Mouse (Mus musculus) erythroblast, adult 5-6 weeks (primary cell): ENCODE measurements around the gene Fam167b. TPM values are rescaled to one million over a fixed set of nuclear protein-coding genes. Genes with fewer than 3 reads are reported as not detected.

Experiments
- ATAC-seq: replicated peaks from 2 replicates; pipeline ENCODE4 v1.8.0; 2016; ENCODE audit warnings: moderate number of reproducible peaks, mild to moderate bottlenecking, moderate TSS enrichment, inconsistent platforms; ENCODE audit not compliant: poor library complexity, low FRiP score, severe bottlenecking
- total RNA-seq, 2 experiments: library from RNA; stranded (forward) in 1 of 2; stranded (reverse) in 1 of 2; fragments of 150-400 nt in 1 of 2; fragments of 200-764, 138-1000 nt in 1 of 2; gene quantifications; 2 replicates each; pipeline versions ENCODE4 v1.2.3 to v1.2.4; 2015 to 2017; ENCODE audit warnings: low replicate concordance in 2 of 2

Gene Fam167b
- total RNA-seq, 2 experiments from 2014 or later: not detected

DNA sequence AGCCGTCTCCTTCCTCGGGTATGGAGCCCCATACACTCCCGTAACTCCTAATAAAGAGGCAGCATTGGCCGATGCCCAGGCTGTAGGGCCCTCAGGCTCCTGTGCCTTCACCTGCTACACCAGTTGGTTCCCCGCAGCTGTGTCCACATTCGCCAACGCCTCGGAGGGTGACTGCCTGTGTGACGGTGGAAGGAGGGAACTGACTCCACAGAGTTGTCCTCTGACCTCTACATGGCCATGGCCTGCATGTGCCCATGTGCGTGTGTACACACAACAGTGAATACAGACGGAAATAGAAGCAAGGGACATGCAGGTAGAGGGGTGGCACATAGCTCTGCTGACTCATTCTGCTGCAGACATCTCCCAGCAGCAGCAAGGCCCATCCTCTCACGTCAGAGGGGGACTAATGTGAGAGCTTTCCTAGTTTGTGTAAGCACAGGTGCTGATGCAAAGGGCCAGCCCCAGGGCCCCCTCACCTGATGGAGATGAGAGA, 30.8 kb upstream of the Fam167b start:
- no peak; the same call in 1 of the 2 replicates for ATAC-seq

DNA sequence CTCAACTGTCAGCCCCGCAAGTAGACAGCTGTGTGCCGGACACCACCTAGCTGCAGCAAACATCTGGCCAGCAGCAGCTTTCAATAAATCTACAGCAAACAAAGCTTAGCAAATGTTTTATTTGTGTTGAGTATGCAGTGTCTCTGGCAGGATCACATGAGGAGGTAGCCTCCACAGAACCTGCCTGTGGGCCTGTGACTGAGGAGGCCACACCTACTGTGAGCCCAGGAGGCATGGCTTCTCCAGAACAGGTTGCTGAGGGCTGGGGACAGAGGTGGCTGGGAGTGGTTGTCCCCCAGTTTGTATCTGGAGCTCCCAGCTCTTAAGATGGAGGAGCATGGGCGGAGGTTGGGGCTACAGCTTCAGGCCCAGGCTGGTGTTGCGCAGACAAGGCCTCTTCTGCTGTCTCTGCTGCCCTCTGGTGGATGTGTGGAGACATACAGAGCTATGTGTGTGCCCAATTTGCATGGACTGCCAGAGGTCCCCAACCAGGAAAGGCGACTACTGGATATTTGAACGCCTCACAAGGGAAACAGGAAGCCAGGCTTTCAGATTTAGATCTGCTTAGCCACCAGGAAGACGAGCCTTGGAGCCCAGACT, 30.2 kb upstream of the Fam167b start:
- peak; percentile 91 for ATAC-seq

DNA sequence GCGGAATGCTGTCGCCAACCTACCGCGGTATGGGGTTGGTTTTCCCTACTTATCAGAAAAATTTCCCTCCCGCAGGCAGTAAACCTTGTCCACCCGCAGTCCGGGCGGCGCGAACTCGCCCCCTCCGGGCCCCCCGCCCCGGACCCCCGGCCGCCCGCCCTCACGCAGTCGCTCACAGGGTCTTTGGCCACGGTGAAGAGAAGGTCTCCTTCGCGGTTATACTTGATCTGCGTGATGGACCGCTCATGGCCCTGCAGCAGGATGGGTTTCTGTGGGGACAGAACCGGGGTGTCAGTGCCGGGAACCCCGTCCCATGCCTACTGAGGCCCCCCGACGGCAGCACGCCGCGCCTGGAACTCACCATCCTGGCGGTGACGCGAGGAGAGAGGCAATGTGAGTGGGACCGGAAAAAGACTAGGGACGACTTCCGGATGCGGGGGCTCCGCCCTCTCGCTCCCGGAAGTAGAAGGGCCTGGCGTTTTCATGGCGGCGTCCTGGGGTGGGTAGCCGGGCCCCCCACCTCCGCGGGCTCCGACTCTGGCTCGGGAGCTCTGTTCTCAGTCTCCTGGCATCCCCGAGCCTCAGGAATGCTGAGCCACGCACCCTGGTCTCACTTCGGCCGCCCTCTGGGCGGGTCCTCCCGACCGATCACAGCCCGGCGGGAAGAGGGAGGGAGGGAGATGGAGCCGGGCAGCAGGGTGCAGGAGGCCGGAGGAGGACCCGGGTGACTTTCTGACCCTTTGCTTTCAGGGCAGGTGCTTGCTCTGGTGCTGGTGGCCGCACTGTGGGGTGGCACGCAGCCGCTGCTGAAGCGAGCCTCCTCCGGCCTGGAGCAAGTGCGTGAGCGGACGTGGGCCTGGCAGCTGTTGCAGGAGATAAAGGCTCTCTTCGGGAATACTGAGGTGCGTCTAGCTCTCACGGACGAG, 22.1 kb upstream of the Fam167b start, which contains the start of the genes Eif3i and Tmem234:
Eif3i (minus strand) TSS at position 416 of the 926 bp plus-strand sequence.
Tmem234 (plus strand) TSS at position 436 of the 926 bp plus-strand sequence.
- ATAC-seq: peak; percentile 92

DNA sequence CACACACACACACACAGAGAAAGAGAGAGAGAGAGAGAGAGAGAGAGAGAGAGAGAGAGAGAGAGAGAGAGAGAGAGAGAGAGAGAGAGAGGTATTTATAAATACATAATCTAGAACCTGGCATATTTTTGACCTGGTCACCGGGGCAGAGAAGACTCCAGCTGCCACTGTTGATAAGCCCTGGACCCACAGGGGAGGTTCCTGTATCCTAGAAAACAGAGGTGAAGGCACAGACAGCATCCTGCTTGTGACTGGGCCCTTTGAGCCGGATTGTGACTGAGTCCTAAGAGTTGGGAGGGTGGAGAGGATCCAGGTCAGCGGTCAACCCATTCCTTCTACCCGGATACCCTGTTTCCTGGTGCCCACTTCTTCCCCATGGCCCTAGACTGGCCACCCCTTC, 10.5 kb upstream of the Fam167b start:
- peak; percentile 89 for ATAC-seq

DNA sequence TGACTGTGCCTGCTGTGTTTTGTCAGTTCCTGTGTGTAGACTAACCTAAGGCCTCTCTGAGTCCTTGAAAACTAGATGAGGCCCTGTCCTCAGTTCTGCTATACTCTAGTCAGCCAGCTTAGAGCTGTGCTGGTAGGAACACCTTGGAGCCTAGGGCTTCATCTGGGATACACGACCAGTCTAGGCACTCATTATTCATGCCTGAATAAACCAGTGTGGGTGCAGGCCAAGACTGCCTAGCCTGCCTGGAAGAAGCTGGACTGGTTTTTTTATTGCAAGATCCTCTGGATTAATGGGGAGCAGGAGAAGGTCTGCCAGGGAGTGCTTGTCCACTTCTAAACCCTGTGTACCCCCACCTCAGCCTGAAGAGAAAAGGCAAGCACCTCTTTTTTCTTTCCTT, 8.6 kb upstream of the Fam167b start:
- no peak for ATAC-seq

DNA sequence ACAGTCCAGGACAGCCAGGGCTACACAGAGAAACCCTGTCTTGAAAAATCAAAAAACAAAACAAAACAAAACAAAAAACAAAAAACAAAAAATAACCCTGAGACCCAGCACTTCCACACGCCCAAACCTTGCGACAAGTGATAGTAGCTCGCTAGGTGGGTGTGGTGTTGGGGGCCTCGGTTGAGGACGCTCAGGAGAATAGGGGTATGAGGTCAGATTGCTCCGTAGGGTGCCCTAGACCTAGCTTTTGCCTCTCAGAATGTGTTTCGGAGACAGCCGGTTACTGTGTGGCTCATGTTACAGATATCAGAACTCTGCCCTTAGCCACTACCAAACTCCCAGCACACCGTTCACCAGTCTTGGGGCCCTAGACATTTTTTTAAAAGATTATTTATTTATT, 7.4 kb upstream of the Fam167b start:
- ATAC-seq: no peak

DNA sequence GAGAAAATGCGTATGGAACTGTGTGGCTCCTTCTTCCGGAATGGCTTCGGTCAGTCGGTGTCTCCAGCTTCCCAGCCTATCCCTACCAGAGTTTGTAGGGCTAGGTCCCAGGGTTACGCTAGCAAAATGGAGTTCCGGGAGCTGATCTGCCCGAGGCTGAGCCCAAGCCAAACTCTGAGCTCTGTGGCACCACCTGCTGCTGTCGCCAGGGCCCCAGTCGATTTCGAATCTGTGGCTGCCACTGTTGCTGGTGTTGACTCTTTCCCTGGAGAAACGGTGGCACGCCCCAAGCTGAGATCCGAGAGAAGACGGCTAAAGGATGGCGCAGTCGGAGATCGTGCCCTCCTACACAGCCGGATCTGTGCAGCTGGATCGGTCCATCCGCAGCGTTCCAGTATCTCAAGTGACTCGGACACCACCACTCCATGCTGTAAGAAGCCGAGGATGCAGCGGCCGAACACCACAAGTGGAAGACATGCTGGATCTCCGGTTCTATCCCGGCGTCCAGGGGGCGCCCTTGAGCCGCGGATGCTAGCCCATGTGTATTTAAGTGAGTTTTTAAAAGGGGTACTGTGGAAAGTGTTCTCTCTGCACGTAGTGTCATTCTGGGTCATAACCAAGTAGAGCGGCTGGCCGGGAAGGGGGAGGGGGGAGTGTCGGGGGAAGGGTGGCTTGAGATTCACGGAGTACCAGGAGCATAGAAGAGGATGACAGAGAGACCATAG, 6.7 kb upstream of the Fam167b start:
- ATAC-seq: peak; percentile 73

DNA sequence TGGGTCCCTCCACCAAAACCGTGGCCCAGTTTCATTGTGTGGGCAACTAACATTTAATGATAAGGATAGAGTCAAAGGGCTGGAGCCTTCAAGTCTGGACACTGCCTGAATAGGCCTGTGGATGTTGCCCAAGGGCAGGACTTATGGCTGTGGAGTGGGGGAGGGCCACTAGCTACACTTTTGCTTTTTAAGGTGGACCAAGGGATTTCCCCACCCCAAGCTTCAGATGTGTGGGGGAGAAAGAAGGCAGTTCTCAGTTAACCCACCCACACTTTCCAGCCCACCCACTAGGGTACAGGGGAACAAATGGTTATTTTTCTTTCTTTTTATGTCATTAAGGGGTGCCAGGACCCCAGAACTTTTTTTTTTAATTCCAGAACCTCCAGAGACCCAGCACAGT, 6.0 kb upstream of the Fam167b start:
- ATAC-seq: no peak

DNA sequence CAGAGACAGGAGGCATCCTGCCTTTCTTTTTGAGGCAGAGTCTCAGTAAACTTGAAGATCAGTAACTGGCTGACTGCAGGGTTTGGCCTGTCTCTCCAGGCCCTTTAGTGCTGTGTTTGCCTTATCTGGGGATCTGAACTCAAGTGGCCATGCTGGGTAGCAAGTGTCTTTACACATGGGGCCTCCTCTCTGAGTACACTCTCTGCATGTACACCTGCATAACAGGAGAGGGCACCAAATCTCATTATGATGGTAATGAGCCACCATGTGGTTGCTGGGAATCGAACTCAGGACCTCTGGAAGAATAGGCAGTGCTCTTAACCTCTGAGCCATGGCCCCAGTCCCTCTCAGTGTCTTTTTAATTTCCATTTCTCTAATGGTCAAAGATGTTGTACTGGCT, 3.9 kb upstream of the Fam167b start:
- ATAC-seq: no peak

DNA sequence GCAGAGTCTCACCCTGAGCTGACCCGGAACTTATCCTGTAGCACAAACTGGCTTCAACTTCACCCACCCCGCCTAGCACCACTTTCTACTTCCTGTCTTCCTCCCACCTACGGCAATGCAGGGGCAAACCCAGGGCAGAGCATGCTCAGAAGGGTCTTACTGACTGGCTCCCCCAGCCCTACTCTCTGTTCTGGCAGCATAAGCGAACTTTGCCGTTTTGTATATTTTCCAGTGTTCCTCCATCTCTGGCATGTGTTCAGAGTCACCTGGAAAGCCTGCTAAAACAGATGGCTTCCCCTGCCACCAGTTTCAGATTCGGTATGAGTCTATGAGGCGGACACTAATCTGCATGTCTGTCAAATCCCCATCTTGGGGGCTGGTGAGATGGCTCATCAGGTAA, 2.0 kb upstream of the Fam167b start:
- ATAC-seq: no peak

DNA sequence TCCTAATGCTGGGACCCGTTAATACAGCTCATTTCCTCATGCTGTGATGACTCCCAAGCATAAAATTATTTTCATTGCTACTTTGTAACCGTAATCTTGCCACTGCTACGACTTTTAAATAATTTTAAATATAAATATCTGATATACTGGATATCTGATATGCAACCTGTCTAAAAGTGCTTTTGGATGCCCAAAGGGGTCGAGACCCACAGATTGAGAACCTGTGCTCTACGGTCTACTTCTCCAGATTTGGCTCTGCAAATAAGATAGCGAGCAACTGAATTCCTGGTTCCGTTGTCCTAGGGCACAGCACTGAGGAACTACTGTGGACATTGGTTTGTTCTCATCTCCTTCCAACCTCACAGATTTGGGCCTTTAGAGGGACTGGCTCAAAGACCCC, 661 bp downstream of the Fam167b start:
- no peak for ATAC-seq

DNA sequence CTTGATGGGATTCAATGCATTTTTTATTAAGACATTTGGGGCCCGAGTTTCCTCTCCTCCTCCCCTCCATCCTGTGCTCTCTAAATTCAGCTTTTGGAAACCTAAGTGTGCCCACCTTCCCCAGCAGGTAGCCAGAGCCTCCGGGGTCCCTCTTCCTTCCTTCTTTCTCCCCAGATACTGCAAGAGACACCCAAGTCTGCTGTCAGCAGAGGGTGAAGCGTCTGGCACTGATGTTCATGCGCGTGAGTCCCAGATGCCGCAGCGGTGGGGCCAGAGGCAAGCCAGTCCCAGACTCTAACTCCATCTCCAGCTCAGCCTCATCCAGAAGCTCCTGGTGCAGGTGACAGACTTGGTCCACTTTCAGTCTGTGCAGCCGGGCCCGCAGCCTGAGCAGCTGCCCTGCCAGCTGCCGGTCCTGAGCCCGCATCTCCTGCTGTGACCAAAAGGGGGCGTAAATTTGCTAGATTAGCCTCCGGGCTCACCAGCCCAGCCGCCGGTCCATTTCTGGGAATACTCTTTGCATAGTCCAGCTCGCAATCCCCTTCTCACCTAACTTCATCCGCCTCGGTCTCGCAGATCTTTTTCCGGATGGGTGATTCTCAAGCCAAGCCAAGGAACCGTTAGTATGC, 1.4 kb downstream of the Fam167b start:
- peak; percentile 51; the same call in 1 of the 2 replicates for ATAC-seq

DNA sequence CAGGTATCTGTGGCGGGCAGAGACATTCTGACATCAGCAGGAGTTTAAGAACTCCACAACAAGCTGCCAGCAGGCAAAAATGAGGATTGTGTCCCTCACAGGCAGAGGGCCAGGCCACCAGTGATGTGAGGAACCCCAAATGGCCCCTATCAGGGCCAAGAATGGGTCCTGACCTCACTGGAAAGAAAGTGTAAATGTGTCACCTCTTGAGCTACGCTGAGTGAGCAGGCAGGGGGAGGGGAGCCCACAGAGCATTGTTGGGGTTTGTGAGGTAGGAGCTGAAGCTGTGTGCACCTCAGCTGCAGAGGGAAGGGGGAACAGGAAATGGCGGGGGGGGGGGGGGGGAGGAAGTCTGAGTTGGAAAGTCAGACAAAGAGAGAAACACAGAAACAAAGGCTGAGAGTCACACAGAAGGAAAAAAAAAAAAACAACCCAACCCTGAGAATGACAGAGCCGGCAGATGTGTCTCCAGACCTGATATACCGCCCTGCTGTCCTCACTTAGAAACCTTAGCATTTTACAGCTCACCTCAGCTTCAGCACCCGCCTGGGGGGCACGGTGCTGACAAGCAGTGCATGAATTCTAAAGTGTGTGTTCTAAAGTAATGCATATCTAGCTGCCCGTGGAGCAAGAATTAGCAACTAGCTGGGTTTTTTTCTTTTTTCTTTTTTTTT, 3.0 kb downstream of the Fam167b start:
- no peak for ATAC-seq

DNA sequence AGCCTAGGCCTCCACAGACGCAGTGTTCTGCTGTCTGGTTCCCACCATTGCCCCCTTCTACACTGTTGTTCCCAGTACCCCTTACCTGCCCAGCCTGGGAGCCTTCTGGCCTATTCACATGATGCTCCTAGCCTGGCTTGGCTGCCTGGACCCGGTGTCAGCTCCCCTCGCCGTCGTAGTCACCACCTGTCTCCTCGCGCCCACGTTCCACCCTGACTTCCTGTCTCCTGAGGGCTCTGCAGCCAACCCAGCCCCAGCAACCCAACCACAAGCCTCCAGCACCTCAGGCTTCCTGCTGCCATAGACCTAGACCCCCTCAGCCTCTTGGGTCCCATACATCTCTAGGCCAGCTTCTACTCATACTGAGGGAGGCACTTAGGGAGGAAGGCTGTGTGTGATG, 4.9 kb downstream of the Fam167b start, which contains the start of gene Lck:
Lck (minus strand) TSS at position 212 of the 400 bp plus-strand sequence.
- no peak for ATAC-seq

DNA sequence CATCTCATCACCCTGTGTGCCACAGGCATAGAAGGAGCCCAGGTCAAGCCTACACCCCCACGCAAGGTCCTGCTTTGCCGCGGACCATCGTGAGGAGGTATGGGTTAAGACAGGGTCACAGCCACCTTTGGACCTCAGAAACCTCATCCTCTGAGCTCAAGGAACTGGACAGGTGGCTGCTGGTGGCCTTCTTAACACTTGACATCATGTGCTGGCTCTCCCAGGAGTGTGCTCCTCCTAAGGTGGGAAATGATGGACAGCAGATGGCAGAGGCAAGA, 5.3 kb downstream of the Fam167b start:
- no peak for ATAC-seq

DNA sequence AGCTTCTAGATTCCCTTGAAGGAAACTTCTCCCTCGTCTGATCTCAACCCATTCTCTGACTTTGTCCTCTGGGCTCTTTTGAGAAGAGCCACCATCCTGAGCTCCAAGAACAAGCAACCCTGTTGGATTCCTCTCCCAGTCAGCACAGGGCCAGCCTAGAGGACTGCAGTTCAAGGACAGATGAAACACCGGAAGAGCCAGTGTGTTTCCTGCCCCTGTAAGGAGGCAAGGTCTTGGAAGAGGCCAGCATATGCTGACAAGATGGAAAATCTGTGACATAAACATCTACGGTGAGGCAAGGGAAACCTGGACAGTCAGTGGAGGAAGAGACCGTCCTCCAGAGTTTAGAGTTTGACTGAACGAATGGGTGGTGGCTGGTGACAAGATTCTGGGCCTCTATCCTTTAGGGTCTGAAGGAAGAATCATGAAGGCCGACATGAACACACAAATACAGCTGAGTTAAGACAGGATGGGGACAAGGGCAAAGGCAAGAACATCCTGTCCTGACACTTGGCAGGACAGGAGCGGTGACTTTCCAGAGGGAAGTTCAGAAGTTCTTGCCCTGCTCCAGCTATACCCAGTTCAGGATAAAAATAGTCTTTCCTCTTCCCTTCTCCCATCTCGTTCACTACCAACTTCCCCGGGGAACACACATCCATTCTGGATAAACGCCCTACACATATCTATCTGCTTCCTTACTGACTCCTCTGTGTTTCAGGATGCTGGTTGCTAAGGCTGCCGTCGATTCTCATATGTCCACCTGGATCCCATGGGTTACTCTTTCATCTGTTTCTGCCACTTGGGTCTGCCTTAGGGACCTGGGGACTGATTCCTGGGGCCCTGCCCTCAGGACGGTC, 5.9 kb downstream of the Fam167b start:
- ATAC-seq: no peak

DNA sequence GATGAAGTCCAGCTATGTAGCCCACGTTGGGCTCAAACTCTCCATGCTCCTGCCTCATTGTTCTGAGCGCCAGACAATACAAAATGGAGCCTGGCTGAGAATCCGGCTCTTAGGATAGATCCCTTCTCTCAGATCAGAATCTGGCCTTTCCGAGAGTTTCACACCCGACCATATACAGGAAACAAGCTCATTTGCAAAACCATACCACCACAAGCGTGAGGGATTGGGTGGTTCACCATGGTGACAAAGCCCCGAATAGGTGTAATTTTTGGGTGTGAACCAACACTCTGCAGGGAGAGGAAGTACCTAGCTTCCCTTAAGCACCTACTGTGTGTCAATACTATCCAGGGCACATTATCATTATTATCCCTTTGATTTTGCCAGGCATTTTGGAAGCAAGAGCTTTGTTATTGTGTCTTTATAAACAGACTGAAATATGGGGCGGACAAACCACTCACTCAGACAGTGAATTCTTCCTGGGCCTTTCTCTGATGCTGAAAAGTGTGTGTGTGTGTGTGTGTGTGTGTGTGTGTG, 6.7 kb downstream of the Fam167b start:
- ATAC-seq: no peak

DNA sequence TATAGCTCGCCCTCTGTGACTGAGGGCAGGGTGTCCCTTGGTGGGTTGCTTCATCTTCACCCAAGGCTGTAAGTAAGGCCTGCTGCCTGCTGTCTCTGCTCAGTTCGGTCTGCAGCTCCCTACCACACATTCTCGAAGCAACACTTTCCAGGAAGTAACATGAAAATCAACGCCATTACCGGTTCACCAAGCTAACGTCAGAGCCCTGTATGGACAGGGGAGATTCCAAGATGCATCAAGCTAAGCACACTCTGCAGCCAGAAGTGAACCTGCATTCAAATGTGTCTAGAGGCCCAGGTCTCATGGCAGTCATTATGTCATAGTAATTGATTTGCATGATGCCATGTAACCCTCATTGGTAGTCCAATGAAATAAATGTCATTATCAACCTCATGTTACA, 8.3 kb downstream of the Fam167b start:
- no peak for ATAC-seq
